Mouse (Mus musculus): ENCODE data around the gene Myh10.

The Myh10 gene

GRCm38 (mm10) chr11:68745374-68746200 lies 54.2 kb downstream of the Myh10 start:
- DNase-seq (ENCODE audit: low spot score): no peak

DNA sequence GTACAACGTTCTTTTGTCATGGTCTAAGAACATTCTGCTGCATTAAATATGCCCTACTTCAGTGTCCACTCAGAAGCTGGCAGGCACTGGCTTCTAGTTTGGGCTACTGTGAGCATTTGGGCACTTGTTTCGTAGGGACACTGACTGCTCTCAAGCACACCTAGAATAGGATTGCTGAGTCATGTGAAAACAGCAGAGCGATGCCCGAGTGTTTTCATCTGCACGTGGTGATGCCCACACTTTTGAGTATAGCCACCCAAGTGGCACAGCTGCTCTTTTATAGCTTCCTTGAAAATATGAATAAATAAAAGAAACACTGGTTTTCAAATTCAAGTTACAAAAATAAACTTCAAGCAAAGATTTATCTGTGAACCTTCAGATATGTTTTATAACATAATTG lies 56.8 kb downstream of the Myh10 start:
- DNase-seq (ENCODE audit: low spot score): no peak

DNA sequence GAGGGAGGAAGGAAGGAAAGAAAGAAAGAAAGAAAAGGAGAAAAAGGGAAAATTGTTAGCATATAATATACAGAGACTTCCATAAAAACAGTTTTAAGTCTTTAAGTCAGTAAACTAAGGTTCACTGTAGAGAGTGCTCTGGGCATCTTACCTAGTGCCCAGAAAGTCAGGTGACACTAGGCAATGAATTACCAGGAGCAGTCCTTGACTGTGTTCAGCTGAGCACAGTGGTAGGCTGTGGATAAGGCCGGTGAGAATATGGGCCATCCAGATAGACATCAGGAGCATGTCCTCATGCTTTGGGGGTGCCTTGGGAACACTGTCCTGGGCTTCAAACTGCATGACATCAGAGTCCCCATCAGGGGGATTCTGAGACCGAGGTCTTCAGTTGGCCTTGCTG lies 58.8 kb downstream of the Myh10 start:
- no peak for DNase-seq (ENCODE audit: low spot score)

- no peak for DNase-seq (ENCODE audit: low spot score)
These were observed 59.6 kb downstream of the Myh10 start for GRCm38 (mm10) chr11:68750938-68751337.

- DNase-seq (ENCODE audit: low spot score): no peak
These were observed 62.9 kb downstream of the Myh10 start for GRCm38 (mm10) chr11:68754283-68754682.

DNA sequence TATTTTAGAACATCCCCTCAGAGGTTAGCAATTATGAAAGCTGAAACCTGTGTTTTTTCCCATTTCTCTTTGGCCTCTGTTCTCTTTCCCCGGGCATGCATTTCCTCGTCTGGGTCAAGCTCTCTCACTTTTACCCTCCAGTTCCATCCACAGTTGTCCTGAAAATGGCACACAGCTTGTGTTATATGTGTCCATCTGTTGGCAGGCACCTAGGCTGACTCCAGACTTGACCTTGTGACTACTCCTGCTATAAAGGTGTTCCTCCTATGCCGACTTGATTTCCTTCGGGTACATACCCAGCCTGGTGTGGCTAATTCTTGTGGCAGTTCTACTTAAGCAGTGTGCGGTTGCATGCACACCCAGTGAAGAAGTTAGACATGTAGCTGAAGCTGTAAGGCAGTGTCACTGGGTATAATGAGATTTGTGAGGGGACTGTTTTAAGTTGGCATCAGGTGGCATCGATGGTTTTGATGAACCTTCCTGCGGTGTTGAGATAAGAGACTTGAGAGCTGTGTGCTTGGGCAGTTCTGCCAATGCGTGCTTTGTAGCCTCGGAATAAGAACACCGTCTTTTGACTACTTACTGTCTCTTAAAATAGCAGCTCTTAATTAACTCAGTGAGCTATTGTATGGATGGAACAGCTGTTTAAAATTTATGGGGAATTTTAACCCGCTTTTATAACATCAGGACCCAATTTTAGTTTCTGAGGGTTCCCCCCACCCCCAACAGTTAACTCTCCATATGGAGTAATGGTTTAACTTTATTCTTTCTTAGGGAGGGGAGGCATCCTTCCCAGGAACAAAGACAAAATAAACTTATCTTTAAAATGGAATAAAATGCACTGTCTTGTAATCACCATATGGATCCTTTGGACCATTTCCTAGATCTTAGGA lies 65.3 kb downstream of the Myh10 start:
- no peak for DNase-seq (ENCODE audit: low spot score)

- no peak for DNase-seq (ENCODE audit: low spot score)
These were observed 68.3 kb downstream of the Myh10 start for GRCm38 (mm10) chr11:68759691-68760090.

GRCm38 (mm10) chr11:68761155-68761554 lies 69.8 kb downstream of the Myh10 start:
- no peak for DNase-seq (ENCODE audit: low spot score)

DNA sequence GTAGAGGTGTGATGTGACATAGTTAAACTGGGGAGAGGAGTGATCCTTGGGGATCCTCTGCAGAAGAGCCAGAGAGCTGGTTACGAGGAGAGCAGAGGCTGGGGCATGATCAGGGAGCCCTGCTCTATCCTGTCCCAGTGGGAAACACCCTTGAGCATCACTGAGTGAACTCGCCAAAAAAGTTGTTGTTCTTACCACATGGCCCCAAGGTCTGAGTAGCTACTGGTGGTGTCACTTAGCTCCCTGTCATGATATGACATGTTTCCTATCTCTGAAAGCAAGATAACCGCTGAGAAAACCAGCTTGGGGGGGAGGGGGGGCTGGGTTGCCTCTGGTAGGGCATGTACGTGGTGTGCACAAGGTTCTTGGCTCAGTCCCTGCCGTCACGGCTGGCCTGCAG lies 70.3 kb downstream of the Myh10 start:
- no peak for DNase-seq (ENCODE audit: low spot score)

- no peak for DNase-seq (ENCODE audit: low spot score)
These were observed 73.3 kb downstream of the Myh10 start for GRCm38 (mm10) chr11:68764622-68765021.

DNA sequence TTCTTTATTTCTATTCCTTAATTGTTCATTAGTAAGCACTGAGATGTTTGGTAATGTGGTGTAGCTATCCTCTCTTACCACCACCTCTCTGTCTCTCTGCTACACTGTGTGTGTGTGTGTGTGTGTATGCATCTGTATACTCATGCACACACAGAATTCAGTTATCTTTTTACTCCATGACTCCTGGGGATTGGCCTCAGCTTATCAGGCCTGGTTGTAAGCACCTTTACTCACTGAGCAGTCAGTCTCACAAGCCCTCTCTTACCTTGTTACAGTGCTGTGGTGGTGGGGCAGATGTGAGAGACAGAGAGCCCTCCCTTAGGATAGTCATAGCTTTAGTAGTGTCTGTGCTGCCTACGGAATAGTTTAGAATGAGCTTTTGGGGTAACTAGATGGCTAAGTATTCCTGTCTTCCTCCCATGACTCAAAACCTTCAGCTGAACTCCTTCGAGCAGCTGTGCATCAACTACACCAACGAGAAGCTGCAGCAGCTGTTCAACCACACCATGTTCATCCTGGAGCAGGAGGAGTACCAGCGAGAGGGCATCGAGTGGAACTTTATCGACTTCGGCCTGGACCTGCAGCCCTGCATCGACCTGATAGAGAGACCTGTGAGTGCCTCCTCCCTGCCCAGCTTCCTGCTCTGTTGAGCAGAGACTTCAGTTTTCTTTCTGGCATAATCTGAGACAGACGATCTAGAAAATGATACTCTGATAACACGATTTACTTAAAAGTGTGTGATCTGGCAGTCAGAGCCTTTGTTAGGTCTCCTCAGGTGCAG lies 76.6 kb downstream of the Myh10 start:
- no peak for DNase-seq (ENCODE audit: low spot score)

- DNase-seq (ENCODE audit: low spot score): no peak
These were observed 78.6 kb downstream of the Myh10 start for GRCm38 (mm10) chr11:68769770-68770510.

DNA sequence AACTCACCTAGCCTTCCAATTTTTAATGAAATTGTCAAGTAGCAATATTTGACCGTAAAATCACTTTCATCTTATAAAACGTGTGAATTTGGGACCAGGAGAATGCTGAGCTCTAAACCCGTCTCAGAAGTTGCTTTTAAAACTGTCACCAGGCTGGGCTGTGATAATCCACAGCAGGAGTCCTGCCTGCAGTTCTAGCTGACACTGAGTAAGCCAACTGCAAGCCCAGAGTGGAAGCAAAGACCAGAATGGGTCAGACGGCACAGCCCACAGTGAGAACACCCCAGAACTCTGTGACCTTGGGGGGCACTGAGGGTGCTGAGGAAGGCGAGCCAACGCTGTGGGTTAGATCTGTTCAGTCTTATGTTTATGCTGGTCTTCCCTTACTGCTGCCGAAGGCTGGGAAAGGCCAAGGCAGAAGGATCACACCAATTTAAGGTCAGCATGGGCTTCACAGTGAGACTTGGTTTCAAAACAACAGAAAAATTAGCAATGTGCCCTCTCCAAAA lies 84.8 kb downstream of the Myh10 start:
- DNase-seq (ENCODE audit: low spot score): no peak

GRCm38 (mm10) chr11:68777933-68778332 lies 86.6 kb downstream of the Myh10 start:
- no peak for DNase-seq (ENCODE audit: low spot score)

DNA sequence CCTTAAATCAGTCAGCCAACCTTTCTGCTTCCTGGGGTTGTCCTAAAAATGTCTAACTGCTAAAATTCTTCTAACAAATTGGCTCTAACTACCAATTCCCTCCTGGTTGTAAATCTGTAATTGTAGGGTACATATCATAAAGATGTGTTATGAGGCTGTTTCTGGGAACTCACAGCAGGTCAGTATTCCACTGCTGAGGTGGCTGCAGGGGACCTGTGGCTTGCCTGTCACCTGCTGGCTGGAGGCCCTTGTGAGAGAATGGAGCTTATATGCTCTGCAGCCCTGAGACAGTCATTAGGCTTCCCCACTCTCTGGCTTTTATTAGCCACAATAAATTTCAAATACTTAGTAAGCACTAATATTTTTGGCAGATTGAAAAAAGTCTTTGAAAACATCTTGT lies 87.5 kb downstream of the Myh10 start:
- DNase-seq (ENCODE audit: low spot score): no peak

DNA sequence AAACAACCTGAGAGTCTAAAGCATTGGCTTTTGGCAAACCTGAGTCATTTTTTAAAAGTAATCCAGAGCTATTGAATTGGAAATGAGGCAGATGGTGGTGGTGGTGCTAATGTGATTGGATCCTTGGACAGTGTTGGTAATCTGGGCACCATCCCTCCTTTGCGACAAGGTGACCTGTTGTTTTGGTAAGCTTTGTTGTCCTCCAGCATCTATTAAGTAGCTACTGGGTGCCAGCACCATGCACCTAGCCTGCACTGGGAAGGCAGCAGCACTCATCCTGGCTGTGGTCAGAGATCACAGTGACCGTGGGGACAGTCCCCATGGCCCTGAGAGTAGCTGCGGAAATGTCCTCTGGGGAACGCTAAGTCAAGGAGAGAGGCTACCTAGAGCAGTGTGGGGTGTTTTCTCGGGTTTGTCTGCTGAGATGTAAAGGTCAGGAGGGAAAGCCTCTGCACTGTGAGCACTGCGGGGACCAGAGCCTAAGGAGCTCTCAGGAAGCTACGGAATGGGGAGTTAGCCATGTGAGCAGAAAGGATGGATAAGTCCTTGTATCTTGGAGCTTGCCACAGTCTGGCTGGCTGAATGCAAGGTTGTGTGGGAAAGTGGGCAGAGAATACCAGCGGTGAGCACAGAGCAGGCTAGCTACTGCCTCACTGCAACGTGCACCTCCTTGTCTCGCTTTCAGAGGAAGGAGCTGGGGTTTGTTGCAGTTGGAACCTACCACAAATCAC lies 88.5 kb downstream of the Myh10 start:
- no peak for DNase-seq (ENCODE audit: low spot score)

- no peak for DNase-seq (ENCODE audit: low spot score)
These were observed 89.2 kb downstream of the Myh10 start for GRCm38 (mm10) chr11:68780466-68781114.

GRCm38 (mm10) chr11:68782336-68782735 lies 91.0 kb downstream of the Myh10 start:
- DNase-seq (ENCODE audit: low spot score): no peak

- no peak for DNase-seq (ENCODE audit: low spot score)
These were observed 94.5 kb downstream of the Myh10 start for GRCm38 (mm10) chr11:68785813-68786212.

- DNase-seq (ENCODE audit: low spot score): no peak
These were observed 95.9 kb downstream of the Myh10 start for GRCm38 (mm10) chr11:68787222-68787621.
